Mouse (Mus musculus) thymus, adult 2 months (tissue): ENCODE results near the gene Tulp2. TPM values are rescaled to one million over a fixed set of nuclear protein-coding genes. Genes with fewer than 3 reads are reported as not detected.

Source experiments
- DNase-seq: peaks from one replicate; pipeline ENCODE4 v3.0.0; 2021
- H3K27ac ChIP-seq: fragments of 200-500 bp; 2 replicates; pipeline ENCODE4 v1.5.1; 2012; ENCODE audit warnings: low read length, control low read depth; ENCODE audit not compliant: control insufficient read depth, insufficient read depth
- H3K27me3 ChIP-seq: fragments of 200-500 bp; 2 replicates; pipeline ENCODE4 v1.6.1; 2012; ENCODE audit warnings: mild to moderate bottlenecking, low read length, moderate library complexity, mixed read lengths; ENCODE audit not compliant: control insufficient read depth, insufficient read depth
- H3K36me3 ChIP-seq: fragments of 200-500 bp; 2 replicates; pipeline ENCODE4 v1.6.1; 2012; ENCODE audit warnings: mild to moderate bottlenecking, low read length, moderate library complexity; ENCODE audit not compliant: control insufficient read depth, insufficient read depth
- H3K4me1 ChIP-seq: fragments of 200-500 bp; replicated peaks from 2 replicates; pipeline ENCODE4 v1.6.1; 2012; ENCODE audit warnings: low read length; ENCODE audit not compliant: control insufficient read depth, insufficient read depth
- H3K4me3 ChIP-seq: fragments of 200-500 bp; 2 replicates; pipeline ENCODE4 v1.5.1; 2012; ENCODE audit warnings: mild to moderate bottlenecking, low read length, control low read depth, moderate library complexity; ENCODE audit not compliant: control insufficient read depth, insufficient read depth
- CTCF ChIP-seq: fragments of 200-500 bp; IDR thresholded peaks from 2 replicates; pipeline ENCODE4 v1.5.1; 2012; ENCODE audit warnings: mild to moderate bottlenecking, control low read depth, low read length, moderate library complexity, borderline replicate concordance; ENCODE audit not compliant: control insufficient read depth, poor library complexity, insufficient read depth; ENCODE audit errors: extremely low read depth
- POLR2A ChIP-seq: fragments of 200-500 bp; IDR thresholded peaks from 2 replicates; pipeline ENCODE4 v1.6.1; 2012; ENCODE audit warnings: mild to moderate bottlenecking, low read length, control low read depth, moderate library complexity; ENCODE audit not compliant: control insufficient read depth, poor library complexity, insufficient read depth; ENCODE audit errors: extremely low read depth
- WGBS: fragments of 180-500 bp; shearing (Covaris S2); methylation state at CpG from one replicate; pipeline ENCODE4 v1.1.7; 2018; 5-methylcytosine and 5-hydroxymethylcytosine counted together
- polyA plus RNA-seq: library from polyadenylated mRNA; depleted of rRNA; stranded (reverse); fragments of >200 nt; gene quantifications from 2 replicates; pipeline ENCODE4 v1.2.3, GENCODE M21; 2012

The Tulp2 gene
- polyA plus RNA-seq, 1 experiment, result 3.0 TPM

GRCm38 (mm10) chr7:45492225-45492844 is 10.7 kb downstream of the Tulp2 start:
- Histone ChIP-seq H3K27ac (no peak overlapping the region), H3K4me1 (peaks cover 10% of the 10 kb centered on the region)
- 97% methylated on average over 8 of the region's 8 CpGs for WGBS

GRCm38 (mm10) chr7:45492951-45493350 is 11.3 kb downstream of the Tulp2 start:
- peaks cover 10% of the 10 kb centered on the region for H3K4me1 ChIP-seq
- over 99% methylated on average over 5 of the region's 5 CpGs for WGBS
- no peak overlapping the region for H3K27ac ChIP-seq
- DNase-seq, result no peak
- no peak overlapping the region for H3K4me3 ChIP-seq
- H3K27me3 ChIP-seq, result no peaks in the 10 kb centered on the region
- peaks cover 2% of the 10 kb centered on the region for H3K36me3 ChIP-seq
- no peak for TF ChIP-seq POLR2A
- TF ChIP-seq CTCF, result no peak

More at GRCm38 (mm10) chr7:45492225-45492844, 10.7 kb downstream of the Tulp2 start:
- TF ChIP-seq CTCF (no peak), POLR2A (no peak)
- Histone ChIP-seq H3K4me3 (no peak overlapping the region), H3K27me3 (no peaks in the 10 kb centered on the region), H3K36me3 (no peaks in the 10 kb centered on the region; the same call in none of the 2 replicates)
- DNase-seq, result no peak

- no peak overlapping the region for H3K4me3 ChIP-seq
- H3K4me1 ChIP-seq, result 0 out of 2 replicates have a peak, but pooled peaks cover 2% of the 10 kb centered on the region
- 95% methylated on average over 9 of the region's 9 CpGs for WGBS
- H3K27ac ChIP-seq, result no peak overlapping the region
- TF ChIP-seq CTCF (no peak), POLR2A (no peak)
- H3K36me3 ChIP-seq, result peaks cover 13% of the 10 kb centered on the region
- DNase-seq, result no peak
- H3K27me3 ChIP-seq, result no peaks in the 10 kb centered on the region
Measured at GRCm38 (mm10) chr7:45494548-45494947, 12.9 kb downstream of the Tulp2 start.

- 97% methylated on average over 6 of the region's 6 CpGs for WGBS
Measured at GRCm38 (mm10) chr7:45498427-45498826, 16.8 kb downstream of the Tulp2 start.

GRCm38 (mm10) chr7:45507583-45507982 is 25.9 kb downstream of the Tulp2 start:
- TF ChIP-seq POLR2A (no peak), CTCF (no peak)
- Histone ChIP-seq H3K4me3 (no peak overlapping the region), H3K36me3 (no peaks in the 10 kb centered on the region), H3K27ac (no peak overlapping the region), H3K27me3 (no peaks in the 10 kb centered on the region), H3K4me1 (peaks cover 6% of the 10 kb centered on the region)
- 90% methylated on average over 6 of the region's 6 CpGs for WGBS
- DNase-seq, result no peak

More at GRCm38 (mm10) chr7:45498427-45498826, 16.8 kb downstream of the Tulp2 start:
- no peak for DNase-seq
- TF ChIP-seq CTCF, result no peak
- TF ChIP-seq POLR2A, result no peak
- H3K27ac ChIP-seq, result no peak overlapping the region
- peaks cover 13% of the 10 kb centered on the region for H3K36me3 ChIP-seq
- H3K27me3 ChIP-seq, result no peaks in the 10 kb centered on the region
- H3K4me3 ChIP-seq, result no peak overlapping the region
- no peaks in the 10 kb centered on the region for H3K4me1 ChIP-seq

GRCm38 (mm10) chr7:45508561-45508960 is 26.9 kb downstream of the Tulp2 start:
- H3K27me3 ChIP-seq, result no peaks in the 10 kb centered on the region
- no peak overlapping the region for H3K4me3 ChIP-seq
- no peaks in the 10 kb centered on the region for H3K36me3 ChIP-seq
- WGBS, result 92% methylated on average over 6 of the region's 6 CpGs
- TF ChIP-seq CTCF (no peak), POLR2A (no peak)
- no peak for DNase-seq
- no peak overlapping the region for H3K27ac ChIP-seq
- H3K4me1 ChIP-seq, result peaks cover 6% of the 10 kb centered on the region
